Mouse (Mus musculus): ENCODE data around the gene Rtl5. TPM values are rescaled to one million over a fixed set of nuclear protein-coding genes. Genes with fewer than 3 reads are reported as not detected.

Rtl5 gene
- polyA plus RNA-seq, 1 experiment from 2014 or later: 0.88 TPM

GRCm38 (mm10) chrX:102036866-102037361 lies 34.2 kb downstream of the Rtl5 start:
- Histone ChIP-seq H3K9me3 (no peaks in the 10 kb centered on the region), H3K4me2 (no peak overlapping the region), H3K9ac (no peak overlapping the region), H3K27ac (replicated peaks) (peak overlapping the region; percentile 32), H3K4me1 (peaks cover 33% of the 10 kb centered on the region), H3K36me3 (peaks cover 4% of the 10 kb centered on the region; the same call in 1 of the 2 replicates), H3K27me3 (replicated peaks) (peaks cover 23% of the 10 kb centered on the region; the same call in 1 of the 2 replicates), H3K4me3 (no peak overlapping the region)
- no peak for ATAC-seq (ENCODE audit: extremely low read depth, insufficient number of reproducible peaks, low FRiP score, low TSS enrichment)
- WGBS: 74% methylated on average over 3 of the region's 3 CpGs

DNA sequence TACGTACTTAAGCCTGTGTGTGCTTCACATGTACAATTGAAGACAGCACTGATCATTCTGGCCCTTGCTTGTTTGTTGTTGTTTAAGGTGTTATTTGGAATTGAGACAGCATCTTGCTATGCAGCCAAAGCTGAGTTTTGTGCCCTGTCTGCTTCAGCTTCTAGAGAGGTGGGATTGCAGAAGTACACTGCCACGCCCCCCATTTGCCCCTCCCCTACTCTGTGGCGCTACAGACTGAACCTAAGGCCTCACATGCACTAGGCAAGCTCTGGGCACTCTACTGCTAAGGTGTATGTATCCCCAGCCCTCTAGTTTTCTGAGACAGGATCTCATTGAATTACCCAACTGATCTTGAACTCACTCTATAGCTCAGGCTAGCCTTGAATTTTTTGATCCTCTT lies 35.4 kb downstream of the Rtl5 start:
- WGBS: 53% methylated on average over 3 of the region's 3 CpGs
- no peak overlapping the region for H3K4me3 ChIP-seq
- no peak overlapping the region for H3K4me2 ChIP-seq
- peaks cover 25% of the 10 kb centered on the region; the same call in 1 of the 2 replicates for H3K27me3 ChIP-seq (replicated peaks)
- H3K27ac ChIP-seq (replicated peaks): no peak overlapping the region
- H3K36me3 ChIP-seq: peaks cover under 1% of the 10 kb centered on the region; the same call in 1 of the 2 replicates
- peaks cover 44% of the 10 kb centered on the region for H3K4me1 ChIP-seq
- no peaks in the 10 kb centered on the region for H3K9me3 ChIP-seq
- no peak for ATAC-seq (ENCODE audit: extremely low read depth, insufficient number of reproducible peaks, low FRiP score, low TSS enrichment)
- no peak overlapping the region for H3K9ac ChIP-seq

DNA sequence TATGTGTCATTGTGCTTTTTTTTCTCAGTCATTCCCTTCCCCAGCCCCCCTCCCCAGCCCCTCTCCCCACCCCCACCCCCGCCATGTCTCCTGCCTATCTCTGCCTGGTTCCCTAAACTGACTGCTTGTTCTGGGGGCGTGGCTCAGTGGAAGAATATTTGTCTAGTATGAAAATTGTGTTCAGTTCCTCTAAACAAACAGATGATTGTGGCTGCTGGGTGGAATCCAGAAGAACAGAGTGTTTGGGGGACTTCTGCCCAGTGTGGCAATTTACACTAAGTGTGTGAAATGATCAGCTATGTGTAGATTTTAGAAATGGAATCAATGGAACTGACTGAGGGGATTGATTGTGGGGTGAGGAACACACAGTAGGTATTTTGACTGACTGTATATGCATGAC lies 37.5 kb downstream of the Rtl5 start:
- Histone ChIP-seq H3K4me3 (no peak overlapping the region), H3K9me3 (no peaks in the 10 kb centered on the region), H3K4me1 (peaks cover 55% of the 10 kb centered on the region), H3K36me3 (no peaks in the 10 kb centered on the region), H3K9ac (no peak overlapping the region), H3K27me3 (replicated peaks) (peaks cover 29% of the 10 kb centered on the region; the same call in 1 of the 2 replicates), H3K27ac (replicated peaks) (no peak overlapping the region), H3K4me2 (no peak overlapping the region)
- ATAC-seq (ENCODE audit: extremely low read depth, insufficient number of reproducible peaks, low FRiP score, low TSS enrichment): no peak
- 69% methylated on average over 2 of the region's 2 CpGs for WGBS

DNA sequence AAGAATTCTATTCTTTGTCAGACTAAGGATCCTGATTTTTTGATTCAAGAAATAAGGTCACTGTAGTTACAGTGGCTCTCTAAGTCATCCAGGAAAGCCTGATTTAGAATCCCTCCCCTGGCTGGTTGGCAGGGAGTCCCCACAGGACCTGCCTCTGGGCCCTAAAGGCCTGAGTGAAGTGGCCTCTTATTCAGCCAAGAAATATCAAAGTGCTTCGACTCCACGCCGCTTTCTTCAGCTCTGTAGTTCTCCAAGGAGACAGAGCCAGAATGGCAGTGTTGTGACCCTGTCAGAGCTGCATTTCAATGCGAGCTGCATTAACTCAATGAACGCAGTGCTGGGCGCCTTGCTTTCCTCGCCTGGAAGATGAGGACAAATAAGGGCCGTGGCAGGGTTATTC lies 38.7 kb downstream of the Rtl5 start:
- Histone ChIP-seq H3K36me3 (no peaks in the 10 kb centered on the region), H3K9ac (no peak overlapping the region), H3K4me2 (no peak overlapping the region), H3K4me1 (peaks cover 48% of the 10 kb centered on the region), H3K4me3 (no peak overlapping the region), H3K9me3 (no peaks in the 10 kb centered on the region), H3K27me3 (replicated peaks) (peaks cover 29% of the 10 kb centered on the region; the same call in 1 of the 2 replicates), H3K27ac (replicated peaks) (peak overlapping the region; percentile 70; the same call in 1 of the 2 replicates)
- no peak for ATAC-seq (ENCODE audit: extremely low read depth, insufficient number of reproducible peaks, low FRiP score, low TSS enrichment)
- WGBS: 46% methylated on average over 8 of the region's 8 CpGs

- H3K4me3 ChIP-seq: no peak overlapping the region
- no peak overlapping the region for H3K4me2 ChIP-seq
- no peaks in the 10 kb centered on the region for H3K36me3 ChIP-seq
- H3K4me1 ChIP-seq: peaks cover 43% of the 10 kb centered on the region
- no peak overlapping the region for H3K9ac ChIP-seq
- H3K27me3 ChIP-seq (replicated peaks): peaks cover 29% of the 10 kb centered on the region; the same call in 1 of the 2 replicates
- H3K27ac ChIP-seq (replicated peaks): 0 out of 2 replicates have a peak overlapping the region, but pooled peaks have one; percentile 28
- ATAC-seq (ENCODE audit: extremely low read depth, insufficient number of reproducible peaks, low FRiP score, low TSS enrichment): no peak
- no peaks in the 10 kb centered on the region for H3K9me3 ChIP-seq
- 29% methylated on average over 6 of the region's 6 CpGs for WGBS
Measured at GRCm38 (mm10) chrX:102031851-102032250, 39.3 kb downstream of the Rtl5 start.

GRCm38 (mm10) chrX:102024976-102025375 lies 46.1 kb downstream of the Rtl5 start:
- no peak for ATAC-seq (ENCODE audit: extremely low read depth, insufficient number of reproducible peaks, low FRiP score, low TSS enrichment)
- H3K4me1 ChIP-seq: peaks cover 23% of the 10 kb centered on the region
- H3K9me3 ChIP-seq: no peaks in the 10 kb centered on the region
- no peaks in the 10 kb centered on the region for H3K36me3 ChIP-seq
- no peak overlapping the region for H3K4me2 ChIP-seq
- no peak overlapping the region for H3K4me3 ChIP-seq
- H3K9ac ChIP-seq: no peak overlapping the region
- no peak overlapping the region for H3K27ac ChIP-seq (replicated peaks)
- 58% methylated on average over 3 of the region's 3 CpGs for WGBS
- peaks cover 35% of the 10 kb centered on the region for H3K27me3 ChIP-seq (replicated peaks)

DNA sequence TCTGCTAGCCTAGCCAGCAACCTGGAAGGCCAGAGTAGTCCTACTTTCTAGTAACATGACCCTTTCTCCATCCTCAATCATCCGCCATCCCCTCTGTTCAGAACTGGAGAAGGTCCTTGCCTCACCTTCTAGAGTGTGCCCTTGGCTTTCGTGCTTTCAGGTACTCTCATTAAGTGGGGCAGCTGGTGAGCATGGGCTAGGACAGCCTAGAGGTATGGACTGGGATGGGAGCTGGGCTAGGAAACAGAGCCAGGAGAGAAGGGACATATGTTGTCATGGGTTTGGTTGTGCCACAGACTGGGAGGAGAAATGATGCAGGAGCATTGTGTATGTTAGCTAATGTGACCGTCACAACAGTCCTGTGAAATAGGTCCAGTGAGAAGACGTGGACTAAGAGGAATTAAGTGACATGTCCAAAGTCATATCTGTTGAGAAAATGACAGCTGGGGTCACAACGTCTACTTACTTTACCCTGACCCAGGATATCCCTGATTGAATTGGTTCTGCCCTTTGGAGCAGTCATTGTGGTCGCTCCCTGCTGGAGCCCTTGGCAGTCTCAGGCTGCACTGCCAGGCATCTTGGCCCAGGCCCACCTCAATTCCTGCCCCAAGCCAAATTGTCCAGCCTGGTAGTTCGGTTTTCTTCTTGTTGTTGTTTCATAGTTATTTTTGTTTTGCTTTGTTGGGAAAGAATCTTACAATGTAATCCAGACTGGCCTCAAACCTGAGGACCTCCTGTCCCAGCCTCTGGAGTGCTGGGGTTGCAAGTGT lies 51.4 kb downstream of the Rtl5 start:
- Histone ChIP-seq H3K27me3 (replicated peaks) (peaks cover 54% of the 10 kb centered on the region), H3K36me3 (no peaks in the 10 kb centered on the region), H3K4me3 (peak overlapping the region; percentile 27), H3K27ac (replicated peaks) (peak overlapping the region; percentile 90), H3K4me2 (peak overlapping the region; percentile 54), H3K9me3 (no peaks in the 10 kb centered on the region), H3K4me1 (peaks cover 59% of the 10 kb centered on the region), H3K9ac (0 out of 2 replicates have a peak overlapping the region, but pooled peaks have one; percentile 38)
- WGBS: 39% methylated on average over 7 of the region's 7 CpGs
- ATAC-seq (ENCODE audit: extremely low read depth, insufficient number of reproducible peaks, low FRiP score, low TSS enrichment): no peak

- Histone ChIP-seq H3K27ac (replicated peaks) (peak overlapping the region; percentile 90), H3K4me2 (peak overlapping the region; percentile 54), H3K36me3 (no peaks in the 10 kb centered on the region), H3K4me1 (peaks cover 64% of the 10 kb centered on the region), H3K27me3 (replicated peaks) (peaks cover 56% of the 10 kb centered on the region), H3K4me3 (peak overlapping the region; percentile 27), H3K9me3 (no peaks in the 10 kb centered on the region), H3K9ac (no peak overlapping the region)
- ATAC-seq (ENCODE audit: extremely low read depth, insufficient number of reproducible peaks, low FRiP score, low TSS enrichment): peak; percentile 66; the same call in 1 of the 2 replicates
- 27% methylated on average over 3 of the region's 3 CpGs for WGBS
Measured at GRCm38 (mm10) chrX:102018890-102019289, 52.2 kb downstream of the Rtl5 start.

GRCm38 (mm10) chrX:102017213-102017923 lies 53.7 kb downstream of the Rtl5 start:
- Histone ChIP-seq H3K36me3 (no peaks in the 10 kb centered on the region), H3K27ac (replicated peaks) (peak overlapping the region; percentile 90), H3K4me3 (peak overlapping the region; percentile 27), H3K4me2 (peak overlapping the region; percentile 54), H3K27me3 (replicated peaks) (peaks cover 56% of the 10 kb centered on the region), H3K9ac (peak overlapping the region; percentile 58), H3K9me3 (no peaks in the 10 kb centered on the region), H3K4me1 (peaks cover 66% of the 10 kb centered on the region)
- WGBS: 33% methylated on average over 9 of the region's 9 CpGs
- 0 out of 2 replicates have a peak, but pooled peaks have one; percentile 12 for ATAC-seq (ENCODE audit: extremely low read depth, insufficient number of reproducible peaks, low FRiP score, low TSS enrichment)
